Mouse (Mus musculus): ENCODE data around the gene Adam23.

DNA sequence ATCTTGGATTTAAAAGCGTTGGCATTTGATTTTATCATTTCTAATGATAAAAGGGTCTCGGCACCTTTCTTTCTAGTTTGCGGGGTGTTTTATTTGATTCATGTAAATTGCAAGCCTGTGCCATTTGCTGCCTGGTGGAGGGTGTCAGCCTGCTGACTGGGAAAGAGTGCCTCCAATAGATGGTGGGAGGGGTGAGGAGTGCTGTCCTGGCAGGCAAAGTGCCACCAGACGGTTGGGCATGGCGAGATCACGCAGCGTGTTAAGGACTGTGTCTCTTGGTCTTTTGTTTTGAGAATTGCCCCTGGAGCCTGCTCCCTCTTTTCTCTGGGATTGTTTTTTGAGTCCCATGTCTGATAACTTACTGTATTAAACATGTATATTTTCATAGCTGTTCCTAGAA is 126.5 kb downstream of the Adam23 start:
- no peak for TF ChIP-seq CTCF (IDR thresholded peaks at IDR 0.05; ENCODE audit: insufficient read depth, low read length)
- TF ChIP-seq POLR2A (IDR thresholded peaks at IDR 0.05; ENCODE audit: borderline replicate concordance, extremely low read depth, low read depth, low read length): no peak
